Mouse (Mus musculus) heart, postnatal 10 days (tissue): ENCODE data around the gene Bad. TPM values are rescaled to one million over a fixed set of nuclear protein-coding genes. Genes with fewer than 3 reads are reported as not detected.

Experiments used
- DNase-seq, 2 experiments: peaks; one replicate each; pipeline ENCODE4 v3.0.0; 2021
- intact Hi-C: fragments of 180-260 bp; cut with DNase I; formaldehyde crosslinking; loops from one replicate; pipeline ENCODE4 v1.15.1; 2025
- total RNA-seq, 2 experiments: library from RNA; stranded (reverse); gene quantifications; 2 replicates each; pipeline ENCODE4 v1.2.3; 2021

The Bad gene
- total RNA-seq, 2 experiments from 2014 or later, result 30.8 to 34.1 TPM

- intact Hi-C loops, result no loop called here
- no peak for DNase-seq
Measured at GRCm38 (mm10) chr19:6932018-6932417, 9.6 kb upstream of the Bad start.

GRCm38 (mm10) chr19:6933102-6933435 lies 8.6 kb upstream of the Bad start:
- no peak for DNase-seq
- intact Hi-C loops, result no loop called here

GRCm38 (mm10) chr19:6933436-6934194 lies 8.0 kb upstream of the Bad start:
- peak in 1 of 2 experiments; percentile 44 for DNase-seq
- intact Hi-C loops, result no loop called here

- DNase-seq, result no peak
- intact Hi-C loops, result no loop called here
Measured at GRCm38 (mm10) chr19:6934195-6934977, 7.3 kb upstream of the Bad start, which contains the start of gene Kcnk4. Gene Kcnk4, minus strand, starts transcription at chr19:6934515.

- no peak for DNase-seq
- intact Hi-C loops, result no loop called here
Measured at GRCm38 (mm10) chr19:6936299-6936698, 5.4 kb upstream of the Bad start.

GRCm38 (mm10) chr19:6937541-6938465 lies 3.9 kb upstream of the Bad start:
- DNase-seq, result peak; percentile 46 to 65
- intact Hi-C loops, result no loop called here

- DNase-seq, result no peak
- intact Hi-C loops, result loop anchor here (2.0 to 5.0 kb wide), 2 partner anchors 17 to 38 kb away; partner anchors contain the start of gene Plcb3
Measured at GRCm38 (mm10) chr19:6939106-6940002, 2.3 kb upstream of the Bad start.

- DNase-seq, result peak in 1 of 2 experiments; percentile 32
- intact Hi-C loops, result loop anchor here (2.0 to 5.0 kb wide), 2 partner anchors 18 to 37 kb away; partner anchors contain the start of gene Plcb3
Measured at GRCm38 (mm10) chr19:6940396-6941351, 987 bp upstream of the Bad start.

- intact Hi-C loops, result loop anchor here (1.0 to 5.0 kb wide), 2 partner anchors 9 to 35 kb away; partner anchors contain the start of gene Plcb3
Measured at GRCm38 (mm10) chr19:6942249-6942691, 609 bp downstream of the Bad start, which contains the start of gene Gpr137. Gene Gpr137, minus strand, starts transcription at chr19:6942480.

GRCm38 (mm10) chr19:6942764-6943163 lies 1.1 kb downstream of the Bad start:
- DNase-seq, result no peak
- intact Hi-C loops, result loop anchor here (1.0 to 5.0 kb wide), 2 partner anchors 9 to 35 kb away; partner anchors contain the start of gene Plcb3

More at GRCm38 (mm10) chr19:6942249-6942691, 609 bp downstream of the Bad start, which contains the start of gene Gpr137:
- DNase-seq, result peak; percentile 96 to 98

GRCm38 (mm10) chr19:6943709-6944108 lies 2.0 kb downstream of the Bad start:
- no peak for DNase-seq
- intact Hi-C loops, result loop anchor here (2.0 to 5.0 kb wide), 2 partner anchors 34 to 699 kb away; partner anchors contain the start of gene Plcb3

GRCm38 (mm10) chr19:6947742-6948141 lies 6.1 kb downstream of the Bad start:
- no peak for DNase-seq
- intact Hi-C loops, result no loop called here

GRCm38 (mm10) chr19:6948186-6948585 lies 6.5 kb downstream of the Bad start:
- no peak for DNase-seq
- intact Hi-C loops, result no loop called here

GRCm38 (mm10) chr19:6949532-6949931 lies 7.9 kb downstream of the Bad start:
- DNase-seq, result no peak
- intact Hi-C loops, result no loop called here

- intact Hi-C loops, result no loop called here
- no peak for DNase-seq
Measured at GRCm38 (mm10) chr19:6949951-6950350, 8.3 kb downstream of the Bad start.

- intact Hi-C loops, result loop anchor here (1.0 kb wide), 1 partner anchor 8 kb away; the partner anchor contains the start of gene Gpr137
- DNase-seq, result peak; percentile 68 to 74
Measured at GRCm38 (mm10) chr19:6950613-6951153, 9.0 kb downstream of the Bad start.

- intact Hi-C loops, result loop anchor here (1.0 kb wide), 1 partner anchor 9 kb away; the partner anchor contains the start of gene Gpr137
- DNase-seq, result peak; percentile 98
Measured at GRCm38 (mm10) chr19:6951381-6951968, 9.8 kb downstream of the Bad start.
